Mouse (Mus musculus) C2C12 (cell line): ENCODE measurements at regions not wholly inside any gene's neighbourhood (a gene's known extent, or its start where the extent isn't known, plus 50 kb on each side); places are given as distances from the start of the nearest gene placed in this dataset.

ENCODE experiments used
- CTCF ChIP-seq: IDR thresholded peaks from one replicate; pipeline ENCODE4 v1.5.1; 2011; ENCODE audit not compliant: control insufficient read depth, insufficient read depth, insufficient read length
- USF1 ChIP-seq: IDR thresholded peaks from one replicate; pipeline ENCODE4 v1.6.1; 2011; ENCODE audit warnings: low read depth, mild to moderate bottlenecking, control low read depth, moderate library complexity

- no peak for TF ChIP-seq CTCF
- no peak for TF ChIP-seq USF1
Measured at GRCm38 (mm10) chr3:15098206-15098817, 212.2 kb downstream of the Car2 start.
